Mouse (Mus musculus) heart, adult 2 months (tissue): Measurements from ENCODE around the gene Glipr2. TPM values are rescaled to one million over a fixed set of nuclear protein-coding genes. Genes with fewer than 3 reads are reported as not detected.

Source experiments
- DNase-seq, 2 experiments: peaks; one replicate each; pipeline ENCODE4 v3.0.0; 2021
- H3K27ac ChIP-seq: fragments of 200-600 bp; 2 replicates; pipeline ENCODE4 v1.8.1; 2022
- H3K27me3 ChIP-seq: fragments of 200-500 bp; 2 replicates; pipeline ENCODE4 v1.6.1; 2012; ENCODE audit warnings: mild to moderate bottlenecking, low read length, inconsistent platforms, mixed read lengths; ENCODE audit not compliant: control insufficient read depth, insufficient read depth
- H3K36me3 ChIP-seq: fragments of 200-500 bp; 2 replicates; pipeline ENCODE4 v1.6.1; 2012; ENCODE audit warnings: low read length, inconsistent platforms; ENCODE audit not compliant: control insufficient read depth, insufficient read depth
- H3K4me1 ChIP-seq: fragments of 200-500 bp; 2 replicates; pipeline ENCODE4 v1.6.1; 2011; ENCODE audit warnings: low read length; ENCODE audit not compliant: control insufficient read depth, insufficient read depth
- H3K4me3 ChIP-seq: fragments of 200-600 bp; 2 replicates; pipeline ENCODE4 v1.8.1; 2022
- H3K79me2 ChIP-seq: fragments of 200-500 bp; replicated peaks from 2 replicates; pipeline ENCODE4 v1.6.1; 2012; ENCODE audit warnings: mild to moderate bottlenecking, inconsistent platforms, low read length, moderate library complexity, mixed read lengths; ENCODE audit not compliant: control insufficient read depth, insufficient read depth
- H3K9ac ChIP-seq: fragments of 200-500 bp; 2 replicates; pipeline ENCODE4 v1.6.1; 2012; ENCODE audit warnings: low read depth, mild to moderate bottlenecking, control low read depth, inconsistent platforms, low read length, mixed read lengths
- CTCF ChIP-seq: fragments of 200-600 bp; IDR thresholded peaks from 2 replicates; pipeline ENCODE4 v1.8.1; 2022; ENCODE audit warnings: antibody characterized with exemption, mild to moderate bottlenecking, moderate library complexity
- EP300 ChIP-seq: fragments of 200-500 bp; IDR thresholded peaks from 2 replicates; pipeline ENCODE4 v1.6.1; 2011; ENCODE audit warnings: low read depth, low read length, control low read depth; ENCODE audit not compliant: insufficient read depth
- POLR2A ChIP-seq: fragments of 200-500 bp; IDR thresholded peaks from 2 replicates; pipeline ENCODE4 v1.6.1; 2011; ENCODE audit warnings: mild to moderate bottlenecking, low read depth, low read length, control low read depth; ENCODE audit not compliant: insufficient read depth
- WGBS: fragments of 180-500 bp; shearing (Covaris S2); methylation state at CpG from one replicate; pipeline ENCODE4 v1.1.7; 2018; 5-methylcytosine and 5-hydroxymethylcytosine counted together
- intact Hi-C: fragments of 180-260 bp; cut with DNase I; formaldehyde crosslinking; loops from one replicate; pipeline ENCODE4 v1.15.1; 2025
- polyA plus RNA-seq: library from polyadenylated mRNA; depleted of rRNA; stranded (reverse); fragments of >200 nt; gene quantifications from 2 replicates; pipeline ENCODE4 v1.2.3, GENCODE M21; 2012
- total RNA-seq, 2 experiments: library from RNA; stranded (reverse); gene quantifications; 2 replicates each; pipeline ENCODE4 v1.2.3; 2021

The Glipr2 gene
- total and polyA plus RNA-seq, 3 experiments = 2.1 to 5.3 (median 5.2) TPM

- Histone ChIP-seq H3K4me1 (peaks cover 15% of the 10 kb centered on the region), H3K36me3 (no peaks in the 10 kb centered on the region), H3K27ac (no peak overlapping the region), H3K79me2 (no peaks in the 10 kb centered on the region), H3K9ac (no peak overlapping the region), H3K4me3 (no peak overlapping the region), H3K27me3 (no peaks in the 10 kb centered on the region)
- intact Hi-C loops = loop anchor here (10.0 kb wide), 1 partner anchor 235 kb away; no protein-coding TSS in a partner anchor
- WGBS = 79% methylated on average over 4 of the region's 4 CpGs
- TF ChIP-seq EP300 (no peak), POLR2A (no peak), CTCF (no peak)
- no peak for DNase-seq
These were observed 23.0 kb downstream of the Glipr2 start for GRCm38 (mm10) chr4:43980236-43980635.

- H3K9ac ChIP-seq = no peak overlapping the region
- H3K4me3 ChIP-seq = no peak overlapping the region
- intact Hi-C loops = loop anchor here (10.0 kb wide), 1 partner anchor 236 kb away; no protein-coding TSS in a partner anchor
- DNase-seq = no peak
- H3K36me3 ChIP-seq = no peaks in the 10 kb centered on the region
- no peak for TF ChIP-seq POLR2A
- no peak for TF ChIP-seq EP300
- no peaks in the 10 kb centered on the region for H3K79me2 ChIP-seq
- peaks cover 15% of the 10 kb centered on the region for H3K4me1 ChIP-seq
- 95% methylated on average over 6 of the region's 6 CpGs for WGBS
- no peak overlapping the region for H3K27ac ChIP-seq
- H3K27me3 ChIP-seq = no peaks in the 10 kb centered on the region
These were observed 23.6 kb downstream of the Glipr2 start for GRCm38 (mm10) chr4:43980846-43981245.

GRCm38 (mm10) chr4:43981251-43981650 lies 24.1 kb downstream of the Glipr2 start:
- Histone ChIP-seq H3K79me2 (no peaks in the 10 kb centered on the region), H3K4me3 (no peak overlapping the region), H3K27ac (no peak overlapping the region), H3K36me3 (no peaks in the 10 kb centered on the region), H3K4me1 (peaks cover 15% of the 10 kb centered on the region), H3K9ac (no peak overlapping the region), H3K27me3 (no peaks in the 10 kb centered on the region)
- no peak for TF ChIP-seq CTCF
- no peak for TF ChIP-seq EP300
- TF ChIP-seq POLR2A = no peak
- no peak for DNase-seq
- intact Hi-C loops = loop anchor here (10.0 kb wide), 1 partner anchor 236 kb away; no protein-coding TSS in a partner anchor
- 66% methylated on average over 7 of the region's 7 CpGs for WGBS

- H3K79me2 ChIP-seq = no peaks in the 10 kb centered on the region
- peak overlapping the region; percentile 29; the same call in 1 of the 2 replicates for H3K27ac ChIP-seq
- peak; percentile 92 to 95 for DNase-seq
- TF ChIP-seq POLR2A = no peak
- TF ChIP-seq EP300 = peak; percentile 80; the same call in 1 of the 2 replicates
- TF ChIP-seq CTCF = peak; percentile 98
- H3K4me3 ChIP-seq = peak overlapping the region; percentile 45
- H3K27me3 ChIP-seq = no peaks in the 10 kb centered on the region
- intact Hi-C loops = loop anchor here (1.0 to 10.0 kb wide), 3 partner anchors 56 to 237 kb away; no protein-coding TSS in a partner anchor
- peaks cover 15% of the 10 kb centered on the region for H3K4me1 ChIP-seq
- peak overlapping the region; percentile 69 for H3K9ac ChIP-seq
- H3K36me3 ChIP-seq = no peaks in the 10 kb centered on the region
- WGBS = 2% methylated on average over 24 of the region's 24 CpGs
These were observed 25.0 kb downstream of the Glipr2 start for GRCm38 (mm10) chr4:43982053-43982732.

- no peak within 1 kb of the TSS; the same call in 1 of the 2 replicates for H3K27ac ChIP-seq
- H3K27me3 ChIP-seq = no peaks in the 10 kb centered on the region
- no peaks in the 10 kb centered on the region for H3K79me2 ChIP-seq
- peaks cover 15% of the 10 kb centered on the region for H3K4me1 ChIP-seq
- no peak within 1 kb of the TSS for H3K9ac ChIP-seq
- WGBS = 59% methylated on average over 11 of the region's 11 CpGs
- intact Hi-C loops = loop anchor here (10.0 kb wide), 1 partner anchor 238 kb away; no protein-coding TSS in a partner anchor
- no peaks in the 10 kb centered on the region for H3K36me3 ChIP-seq
- H3K4me3 ChIP-seq = peak within 1 kb of the TSS; percentile 45
- DNase-seq = no peak
- TF ChIP-seq POLR2A = no peak
- TF ChIP-seq CTCF = no peak
- TF ChIP-seq EP300 = no peak
These were observed 26.0 kb downstream of the Glipr2 start, which contains the start of gene Ccin for GRCm38 (mm10) chr4:43983181-43983580. Gene Ccin (plus strand): TSS chr4:43983483.

- no peak for TF ChIP-seq EP300
- no peak for TF ChIP-seq CTCF
- TF ChIP-seq POLR2A = no peak
- no peak overlapping the region for H3K9ac ChIP-seq
- peaks cover 13% of the 10 kb centered on the region for H3K4me1 ChIP-seq
These were observed 26.6 kb downstream of the Glipr2 start for GRCm38 (mm10) chr4:43983756-43984155.

More at GRCm38 (mm10) chr4:43983756-43984155, 26.6 kb downstream of the Glipr2 start:
- Histone ChIP-seq H3K79me2 (no peaks in the 10 kb centered on the region), H3K4me3 (no peak overlapping the region), H3K27me3 (no peaks in the 10 kb centered on the region), H3K36me3 (no peaks in the 10 kb centered on the region), H3K27ac (no peak overlapping the region)
- no peak for DNase-seq
- intact Hi-C loops = loop anchor here (10.0 kb wide), 1 partner anchor 239 kb away; no protein-coding TSS in a partner anchor
- 90% methylated on average over 22 of the region's 22 CpGs for WGBS
